Mouse (Mus musculus): ENCODE results near the gene Dock4. TPM values are rescaled to one million over a fixed set of nuclear protein-coding genes. Genes with fewer than 3 reads are reported as not detected.

The Dock4 gene
- polyA plus RNA-seq, 2 experiments, result 7.7 to 12.2 TPM

GRCm38 (mm10) chr12:40659689-40660088, 213.9 kb downstream of the Dock4 start:
- DNase-seq (ENCODE audit: low spot score) (no peak), ATAC-seq (ENCODE audit: low FRiP score, low read depth) (no peak)

GRCm38 (mm10) chr12:40669460-40669859, 223.7 kb downstream of the Dock4 start:
- no peak for TF ChIP-seq POLR2A (IDR thresholded peaks at IDR 0.05; ENCODE audit: borderline replicate concordance, extremely low read depth, insufficient read depth, insufficient read length)
- H3K4me3 ChIP-seq (replicated peaks; ENCODE audit: low read length), result no peak overlapping the region
- H3K27ac ChIP-seq (replicated peaks; ENCODE audit: low read depth, low read length), result no peak overlapping the region
- no peaks in the 10 kb centered on the region for H3K9me3 ChIP-seq (ENCODE audit: control insufficient read depth, low read length)
- no peak overlapping the region for H3K4me2 ChIP-seq (replicated peaks; ENCODE audit: low read depth, low read length, severe bottlenecking)
- no peaks in the 10 kb centered on the region for H3K36me3 ChIP-seq (ENCODE audit: control insufficient read depth, insufficient read depth, low read length)
- WGBS, result 92% methylated on average over 2 of the region's 2 CpGs
- ATAC-seq (ENCODE audit: low FRiP score, low read depth) (no peak), DNase-seq (ENCODE audit: low spot score) (no peak)
- no peaks in the 10 kb centered on the region for H3K4me1 ChIP-seq (ENCODE audit: control insufficient read depth, insufficient read depth, low read length)
- H3K9ac ChIP-seq (ENCODE audit: low read depth, low read length, severe bottlenecking), result no peak overlapping the region
- no peaks in the 10 kb centered on the region for H3K27me3 ChIP-seq (ENCODE audit: control insufficient read depth, insufficient read depth, low read length)

More at GRCm38 (mm10) chr12:40659689-40660088, 213.9 kb downstream of the Dock4 start:
- no peaks in the 10 kb centered on the region for H3K36me3 ChIP-seq (ENCODE audit: control insufficient read depth, insufficient read depth, low read length)
- H3K9me3 ChIP-seq (ENCODE audit: control insufficient read depth, low read length), result no peaks in the 10 kb centered on the region
- no peaks in the 10 kb centered on the region for H3K4me1 ChIP-seq (ENCODE audit: control insufficient read depth, insufficient read depth, low read length)
- no peak overlapping the region for H3K4me3 ChIP-seq (replicated peaks; ENCODE audit: low read length)
- H3K4me2 ChIP-seq (replicated peaks; ENCODE audit: low read depth, low read length, severe bottlenecking), result no peak overlapping the region
- no peak overlapping the region for H3K27ac ChIP-seq (replicated peaks; ENCODE audit: low read depth, low read length)
- 60% methylated on average over 6 of the region's 6 CpGs for WGBS
- no peak overlapping the region for H3K9ac ChIP-seq (ENCODE audit: low read depth, low read length, severe bottlenecking)
- no peaks in the 10 kb centered on the region for H3K27me3 ChIP-seq (ENCODE audit: control insufficient read depth, insufficient read depth, low read length)
- no peak for TF ChIP-seq POLR2A (IDR thresholded peaks at IDR 0.05; ENCODE audit: borderline replicate concordance, extremely low read depth, insufficient read depth, insufficient read length)

DNA sequence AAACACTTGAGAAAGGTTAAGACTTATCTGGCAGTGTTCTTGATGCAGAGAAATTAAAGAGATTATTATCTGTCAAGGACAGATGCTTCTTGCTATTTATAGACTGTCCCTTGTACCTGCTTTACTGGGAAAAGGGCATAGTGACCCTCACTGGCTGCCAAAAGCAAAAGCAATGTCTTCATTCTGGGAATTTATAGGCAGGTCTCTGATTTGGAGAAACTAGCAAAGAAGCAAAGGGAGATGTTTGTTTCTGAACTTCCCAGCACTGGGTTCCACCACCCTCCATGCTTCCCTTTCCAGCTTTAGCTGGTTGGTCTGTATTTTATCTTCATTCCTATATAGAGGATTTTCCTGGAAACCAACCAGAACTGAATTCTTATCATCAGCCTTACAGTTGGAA, 225.0 kb downstream of the Dock4 start:
- Histone ChIP-seq H3K36me3 (ENCODE audit: control insufficient read depth, insufficient read depth, low read length) (no peaks in the 10 kb centered on the region), H3K4me3 (replicated peaks; ENCODE audit: low read length) (no peak overlapping the region), H3K9me3 (ENCODE audit: control insufficient read depth, low read length) (no peaks in the 10 kb centered on the region), H3K9ac (ENCODE audit: low read depth, low read length, severe bottlenecking) (no peak overlapping the region), H3K4me2 (replicated peaks; ENCODE audit: low read depth, low read length, severe bottlenecking) (no peak overlapping the region), H3K27me3 (ENCODE audit: control insufficient read depth, insufficient read depth, low read length) (no peaks in the 10 kb centered on the region), H3K4me1 (ENCODE audit: control insufficient read depth, insufficient read depth, low read length) (no peaks in the 10 kb centered on the region), H3K27ac (replicated peaks; ENCODE audit: low read depth, low read length) (no peak overlapping the region)
- ATAC-seq (ENCODE audit: low FRiP score, low read depth) (no peak), DNase-seq (ENCODE audit: low spot score) (no peak)
- no peak for TF ChIP-seq POLR2A (IDR thresholded peaks at IDR 0.05; ENCODE audit: borderline replicate concordance, extremely low read depth, insufficient read depth, insufficient read length)

DNA sequence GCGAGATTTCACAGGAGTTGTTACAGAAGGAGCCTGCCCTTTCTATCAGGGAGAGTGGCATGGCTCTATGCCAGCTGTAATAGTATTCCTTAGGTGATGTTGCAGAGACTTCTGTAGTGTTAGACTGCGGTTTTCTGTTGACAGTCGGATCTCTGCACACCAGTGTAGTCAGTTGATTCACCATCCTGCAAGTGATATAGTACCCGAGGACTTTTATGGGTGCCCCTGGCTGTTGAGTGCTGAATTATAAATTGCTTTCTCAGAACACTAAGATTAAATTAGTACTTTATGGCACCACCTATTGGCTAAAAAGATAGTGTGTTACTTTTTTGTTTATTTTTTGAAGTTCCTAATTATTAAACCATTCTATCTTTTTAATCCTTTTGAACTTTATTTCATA, 234.0 kb downstream of the Dock4 start:
- no peak overlapping the region for H3K4me3 ChIP-seq (replicated peaks; ENCODE audit: low read length)
- H3K4me1 ChIP-seq (ENCODE audit: control insufficient read depth, insufficient read depth, low read length), result no peaks in the 10 kb centered on the region
- 55% methylated on average over 4 of the region's 4 CpGs for WGBS
- no peaks in the 10 kb centered on the region for H3K36me3 ChIP-seq (ENCODE audit: control insufficient read depth, insufficient read depth, low read length)
- H3K9me3 ChIP-seq (ENCODE audit: control insufficient read depth, low read length), result no peaks in the 10 kb centered on the region
- H3K27me3 ChIP-seq (ENCODE audit: control insufficient read depth, insufficient read depth, low read length), result no peaks in the 10 kb centered on the region
- no peak for TF ChIP-seq POLR2A (IDR thresholded peaks at IDR 0.05; ENCODE audit: borderline replicate concordance, extremely low read depth, insufficient read depth, insufficient read length)
- ATAC-seq (ENCODE audit: low FRiP score, low read depth) (no peak), DNase-seq (ENCODE audit: low spot score) (no peak)
- H3K27ac ChIP-seq (replicated peaks; ENCODE audit: low read depth, low read length), result no peak overlapping the region
- no peak overlapping the region for H3K4me2 ChIP-seq (replicated peaks; ENCODE audit: low read depth, low read length, severe bottlenecking)
- H3K9ac ChIP-seq (ENCODE audit: low read depth, low read length, severe bottlenecking), result no peak overlapping the region

DNA sequence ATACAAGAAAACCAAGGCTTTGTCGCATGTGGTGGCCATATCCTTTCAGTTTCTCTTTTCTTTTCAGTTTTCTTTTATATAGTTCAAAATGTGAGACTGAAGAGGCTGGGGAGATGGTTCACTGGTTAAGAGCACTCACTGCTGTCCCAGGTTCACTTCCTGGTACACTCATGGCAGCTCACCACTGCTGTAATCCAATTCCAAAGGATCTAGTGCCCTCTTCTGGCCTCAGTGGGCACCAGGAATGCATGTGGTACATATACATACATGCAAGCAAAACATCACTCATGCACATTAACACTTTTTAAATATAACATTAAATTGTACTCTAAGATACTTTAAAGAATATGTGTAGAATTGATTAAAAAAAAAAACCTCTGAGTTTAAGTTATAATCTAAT, 234.8 kb downstream of the Dock4 start:
- Histone ChIP-seq H3K36me3 (ENCODE audit: control insufficient read depth, insufficient read depth, low read length) (no peaks in the 10 kb centered on the region), H3K4me1 (ENCODE audit: control insufficient read depth, insufficient read depth, low read length) (no peaks in the 10 kb centered on the region), H3K4me3 (replicated peaks; ENCODE audit: low read length) (no peak overlapping the region), H3K4me2 (replicated peaks; ENCODE audit: low read depth, low read length, severe bottlenecking) (no peak overlapping the region), H3K27me3 (ENCODE audit: control insufficient read depth, insufficient read depth, low read length) (no peaks in the 10 kb centered on the region), H3K9ac (ENCODE audit: low read depth, low read length, severe bottlenecking) (no peak overlapping the region), H3K27ac (replicated peaks; ENCODE audit: low read depth, low read length) (no peak overlapping the region), H3K9me3 (ENCODE audit: control insufficient read depth, low read length) (no peaks in the 10 kb centered on the region)
- DNase-seq (ENCODE audit: low spot score) (no peak), ATAC-seq (ENCODE audit: low FRiP score, low read depth) (no peak)
- 94% methylated on average over 1 of the region's 1 CpGs for WGBS
- no peak for TF ChIP-seq POLR2A (IDR thresholded peaks at IDR 0.05; ENCODE audit: borderline replicate concordance, extremely low read depth, insufficient read depth, insufficient read length)

- DNase-seq (ENCODE audit: low spot score) (no peak), ATAC-seq (ENCODE audit: low FRiP score, low read depth) (no peak)
- H3K9ac ChIP-seq (ENCODE audit: low read depth, low read length, severe bottlenecking), result no peak overlapping the region
- TF ChIP-seq POLR2A (IDR thresholded peaks at IDR 0.05; ENCODE audit: borderline replicate concordance, extremely low read depth, insufficient read depth, insufficient read length), result no peak
- WGBS, result 89% methylated on average over 4 of the region's 4 CpGs
- H3K27me3 ChIP-seq (ENCODE audit: control insufficient read depth, insufficient read depth, low read length), result no peaks in the 10 kb centered on the region
- H3K4me2 ChIP-seq (replicated peaks; ENCODE audit: low read depth, low read length, severe bottlenecking), result no peak overlapping the region
- H3K9me3 ChIP-seq (ENCODE audit: control insufficient read depth, low read length), result no peaks in the 10 kb centered on the region
- no peaks in the 10 kb centered on the region for H3K36me3 ChIP-seq (ENCODE audit: control insufficient read depth, insufficient read depth, low read length)
- no peak overlapping the region for H3K4me3 ChIP-seq (replicated peaks; ENCODE audit: low read length)
- no peak overlapping the region for H3K27ac ChIP-seq (replicated peaks; ENCODE audit: low read depth, low read length)
- no peaks in the 10 kb centered on the region for H3K4me1 ChIP-seq (ENCODE audit: control insufficient read depth, insufficient read depth, low read length)
Observed at GRCm38 (mm10) chr12:40691444-40691843, 245.7 kb downstream of the Dock4 start.

Measured in limb, embryonic 14.5 days (tissue).